Mouse (Mus musculus) limb, embryonic 11.5 days (tissue): ENCODE results near the gene Fgfr2. TPM values are rescaled to one million over a fixed set of nuclear protein-coding genes. Genes with fewer than 3 reads are reported as not detected.

ENCODE experiments used
- ATAC-seq: fragments of 200-750 bp; cut with Nextera tagmentation; 2 replicates; pipeline ENCODE4 v1.8.0; 2017; ENCODE audit warnings: low read depth; ENCODE audit not compliant: insufficient number of reproducible peaks, low FRiP score, low TSS enrichment
- DNase-seq: peaks from one replicate; pipeline ENCODE4 v3.0.0-alpha.2; 2015; ENCODE audit warnings: low spot score
- H3K27ac ChIP-seq: fragments of 300-500 bp; sonication (generic); replicated peaks from 2 replicates; pipeline ENCODE4 v1.5.1; 2014; ENCODE audit warnings: low read depth, mild to moderate bottlenecking, low read length
- H3K27me3 ChIP-seq: fragments of 300-500 bp; sonication (generic); 2 replicates; pipeline ENCODE4 v1.6.1; 2014; ENCODE audit warnings: mild to moderate bottlenecking, low read length, mixed read lengths; ENCODE audit not compliant: control insufficient read depth, insufficient read depth
- H3K36me3 ChIP-seq: fragments of 300-500 bp; sonication (generic); 2 replicates; pipeline ENCODE4 v1.6.1; 2014; ENCODE audit warnings: mild to moderate bottlenecking, low read length, moderate library complexity, mixed read lengths; ENCODE audit not compliant: control insufficient read depth, insufficient read depth
- H3K4me1 ChIP-seq: fragments of 300-500 bp; sonication (generic); 2 replicates; pipeline ENCODE4 v1.6.1; 2014; ENCODE audit warnings: low read length, mixed read lengths; ENCODE audit not compliant: control insufficient read depth, insufficient read depth
- H3K4me2 ChIP-seq: fragments of 300-500 bp; sonication (generic); 2 replicates; pipeline ENCODE4 v1.6.1; 2014; ENCODE audit warnings: low read depth, mild to moderate bottlenecking, moderate library complexity; ENCODE audit not compliant: severe bottlenecking
- H3K4me3 ChIP-seq: fragments of 300-500 bp; sonication (generic); 2 replicates; pipeline ENCODE4 v1.5.1; 2014; ENCODE audit warnings: low read depth, low read length
- H3K9ac ChIP-seq: fragments of 300-500 bp; sonication (generic); 2 replicates; pipeline ENCODE4 v1.6.1; 2014; ENCODE audit warnings: mild to moderate bottlenecking, low read length
- H3K9me3 ChIP-seq: fragments of 300-500 bp; sonication (generic); 2 replicates; pipeline ENCODE4 v1.6.1; 2016; ENCODE audit warnings: low read length; ENCODE audit not compliant: control insufficient read depth
- WGBS: fragments of 180-500 bp; shearing (Covaris S2); extraction: QIAGEN DNeasy Blood & Tissue Kit; methylation state at CpG from one replicate; pipeline ENCODE4 v1.1.7; 2014; 5-methylcytosine and 5-hydroxymethylcytosine counted together
- polyA plus RNA-seq: library from polyadenylated mRNA; unstranded; fragments of >200 nt; fragmentation: Nextera tagmentation; extraction: Ambion mirVana; gene quantifications from 2 replicates; pipeline ENCODE4 v1.2.1, GENCODE M21; 2014

The Fgfr2 gene
- polyA plus RNA-seq, 1 experiment from 2014 or later: 60.1 TPM

GRCm38 (mm10) chr7:132347273-132348045 lies 775.7 kb downstream of the Fgfr2 start:
- Histone ChIP-seq H3K4me1 (no peaks in the 10 kb centered on the region), H3K27ac (no peak overlapping the region), H3K9ac (no peak overlapping the region), H3K4me2 (no peak overlapping the region), H3K36me3 (no peaks in the 10 kb centered on the region), H3K27me3 (no peaks in the 10 kb centered on the region), H3K4me3 (no peak overlapping the region), H3K9me3 (no peaks in the 10 kb centered on the region)
- ATAC-seq (no peak), DNase-seq (no peak)
- WGBS: 80% methylated on average over 9 of the region's 9 CpGs

GRCm38 (mm10) chr7:132345526-132346070 lies 777.6 kb downstream of the Fgfr2 start:
- DNase-seq (no peak), ATAC-seq (no peak)
- H3K27ac ChIP-seq: no peak overlapping the region
- H3K4me3 ChIP-seq: no peak overlapping the region
- H3K9me3 ChIP-seq: no peaks in the 10 kb centered on the region
- no peaks in the 10 kb centered on the region for H3K4me1 ChIP-seq
- H3K36me3 ChIP-seq: no peaks in the 10 kb centered on the region
- H3K4me2 ChIP-seq: no peak overlapping the region
- H3K9ac ChIP-seq: no peak overlapping the region
- no peaks in the 10 kb centered on the region for H3K27me3 ChIP-seq
- 71% methylated on average over 5 of the region's 5 CpGs for whole genome bisulfite sequencing

GRCm38 (mm10) chr7:132344606-132345005 lies 778.5 kb downstream of the Fgfr2 start:
- Histone ChIP-seq H3K4me3 (no peak overlapping the region), H3K9me3 (no peaks in the 10 kb centered on the region), H3K27me3 (no peaks in the 10 kb centered on the region), H3K36me3 (no peaks in the 10 kb centered on the region), H3K4me2 (no peak overlapping the region), H3K4me1 (no peaks in the 10 kb centered on the region), H3K9ac (no peak overlapping the region), H3K27ac (no peak overlapping the region)
- no peak for ATAC-seq
- DNase-seq: no peak
- 48% methylated on average over 4 of the region's 4 CpGs for WGBS

DNA sequence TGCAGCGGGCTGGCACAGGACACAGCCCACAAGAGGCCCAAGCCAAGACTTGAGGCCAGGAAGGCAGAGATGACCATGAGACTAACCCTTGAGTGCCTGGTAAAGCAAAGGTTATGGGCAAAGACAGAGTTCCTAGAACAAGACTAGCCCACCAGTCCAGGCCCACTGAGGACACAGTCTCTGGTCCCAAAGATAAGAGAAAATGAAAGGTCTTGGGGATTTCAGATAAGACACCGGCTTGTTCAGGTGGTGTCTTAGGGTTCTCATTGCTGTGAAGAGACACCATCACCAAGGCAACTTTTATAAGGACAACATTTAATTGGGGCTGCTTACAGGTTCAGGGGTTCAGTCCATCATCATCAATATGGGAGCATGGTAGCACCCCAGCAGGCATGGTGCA lies 779.2 kb downstream of the Fgfr2 start:
- Histone ChIP-seq H3K27me3 (no peaks in the 10 kb centered on the region), H3K36me3 (no peaks in the 10 kb centered on the region), H3K4me2 (no peak overlapping the region), H3K4me3 (no peak overlapping the region), H3K27ac (no peak overlapping the region), H3K4me1 (no peaks in the 10 kb centered on the region), H3K9ac (no peak overlapping the region), H3K9me3 (no peaks in the 10 kb centered on the region)
- DNase-seq: no peak
- 92% methylated on average over 2 of the region's 2 CpGs for WGBS
- ATAC-seq: no peak

DNA sequence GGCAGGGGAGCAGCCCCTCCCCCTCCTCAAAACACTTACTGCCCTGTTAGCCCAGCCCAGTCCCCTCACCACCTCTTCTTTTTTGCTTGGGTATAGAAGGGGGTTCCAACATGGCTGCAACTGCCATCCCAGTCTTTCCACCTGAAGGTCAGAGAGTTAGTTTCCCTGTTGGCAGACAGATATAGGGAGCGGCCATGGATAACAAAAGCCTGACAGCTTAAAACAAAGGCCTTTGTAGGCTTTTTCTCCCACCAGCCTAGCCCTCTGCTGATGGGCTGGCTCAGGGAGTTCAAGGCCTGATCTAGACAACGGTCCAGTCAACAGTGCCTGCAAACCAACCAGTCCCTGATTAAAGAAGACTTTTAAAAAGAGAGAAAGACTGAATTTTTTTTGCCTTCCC lies 780.0 kb downstream of the Fgfr2 start:
- ATAC-seq: no peak
- no peak overlapping the region for H3K9ac ChIP-seq
- H3K4me3 ChIP-seq: no peak overlapping the region
- 89% methylated on average over 2 of the region's 2 CpGs for WGBS
- H3K27ac ChIP-seq: no peak overlapping the region
- H3K4me1 ChIP-seq: no peaks in the 10 kb centered on the region
- no peaks in the 10 kb centered on the region for H3K27me3 ChIP-seq
- H3K36me3 ChIP-seq: no peaks in the 10 kb centered on the region
- H3K9me3 ChIP-seq: no peaks in the 10 kb centered on the region
- no peak overlapping the region for H3K4me2 ChIP-seq
- no peak for DNase-seq

- 87% methylated on average over 14 of the region's 14 CpGs for WGBS
- Histone ChIP-seq H3K27me3 (no peaks in the 10 kb centered on the region), H3K9me3 (no peaks in the 10 kb centered on the region), H3K36me3 (no peaks in the 10 kb centered on the region), H3K4me3 (no peak overlapping the region), H3K27ac (0 out of 2 replicates have a peak overlapping the region, but pooled peaks have one; percentile 21), H3K9ac (no peak overlapping the region), H3K4me2 (no peak overlapping the region), H3K4me1 (no peaks in the 10 kb centered on the region)
- DNase-seq (no peak), ATAC-seq (no peak)
Observed at GRCm38 (mm10) chr7:132339041-132339839, 783.9 kb downstream of the Fgfr2 start.

DNA sequence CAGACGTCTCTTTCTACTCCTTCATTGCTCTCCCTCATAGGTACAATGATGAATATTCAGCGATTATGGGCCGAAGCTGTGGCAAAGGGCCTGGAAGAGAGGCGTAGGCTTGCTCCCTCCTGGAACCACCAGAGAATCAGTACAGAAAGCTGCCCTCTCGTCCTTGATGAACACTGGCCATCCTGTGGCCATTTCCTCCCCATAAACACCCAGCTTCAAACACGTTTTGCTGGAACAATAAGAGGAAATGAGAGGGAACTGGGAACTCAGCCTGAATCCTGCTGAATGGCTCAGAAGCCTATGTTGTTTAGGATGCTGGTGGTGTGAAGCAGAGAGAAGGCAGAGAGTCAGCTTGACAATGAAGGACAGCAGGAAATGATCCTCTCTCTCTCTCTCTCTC lies 784.8 kb downstream of the Fgfr2 start:
- no peaks in the 10 kb centered on the region for H3K36me3 ChIP-seq

GRCm38 (mm10) chr7:132337268-132337917 lies 785.8 kb downstream of the Fgfr2 start:
- no peak for DNase-seq
- Histone ChIP-seq H3K9me3 (no peaks in the 10 kb centered on the region), H3K4me3 (no peak overlapping the region), H3K27ac (no peak overlapping the region), H3K36me3 (no peaks in the 10 kb centered on the region), H3K4me2 (no peak overlapping the region), H3K9ac (no peak overlapping the region), H3K4me1 (0 out of 2 replicates have a peak, but pooled peaks cover under 1% of the 10 kb centered on the region), H3K27me3 (no peaks in the 10 kb centered on the region)
- no peak for ATAC-seq
- 79% methylated on average over 11 of the region's 11 CpGs for WGBS

More for the DNA sequence above, 784.8 kb downstream of the Fgfr2 start:
- ATAC-seq: no peak
- Histone ChIP-seq H3K27ac (no peak overlapping the region), H3K9me3 (no peaks in the 10 kb centered on the region), H3K4me2 (no peak overlapping the region), H3K4me1 (no peaks in the 10 kb centered on the region), H3K4me3 (no peak overlapping the region), H3K9ac (no peak overlapping the region), H3K27me3 (no peaks in the 10 kb centered on the region)
- WGBS: 53% methylated on average over 6 of the region's 6 CpGs
- DNase-seq: no peak
